Mouse (Mus musculus): ENCODE results near the gene Phf5a.

- TF ChIP-seq CTCF (IDR thresholded peaks at IDR 0.05; ENCODE audit: borderline replicate concordance, control insufficient read depth, extremely low read depth, insufficient read depth, low read length, poor library complexity) (no peak), POLR2A (IDR thresholded peaks at IDR 0.05; ENCODE audit: control insufficient read depth, extremely low read depth, insufficient read depth, low read length, poor library complexity) (no peak)
Observed at GRCm38 (mm10) chr15:81856938-81857723, 14.6 kb downstream of the Phf5a start.
